Comparison of ENCODE assay signal across 8 mouse cellular contexts in the genomic region with DNA sequence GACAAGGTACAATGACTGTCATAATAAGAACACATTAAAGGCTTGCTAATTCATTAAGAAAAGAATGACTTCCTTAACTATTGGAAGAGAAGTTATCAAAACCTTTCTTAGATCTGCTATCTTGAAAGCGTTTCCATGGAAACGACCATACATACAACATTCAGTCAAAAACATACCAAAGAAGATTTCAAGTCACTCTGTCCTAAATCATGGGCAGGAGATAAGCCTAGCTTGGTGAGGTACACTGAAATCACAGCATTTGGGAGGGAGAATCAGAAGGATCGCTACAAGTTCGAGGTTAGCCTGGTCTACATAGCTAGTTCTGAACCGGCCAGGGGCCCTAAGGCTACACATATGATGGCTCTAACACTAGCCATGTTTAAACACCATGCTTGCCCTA. TPM values are rescaled to one million over a fixed set of nuclear protein-coding genes. Genes with fewer than 3 reads are reported as not detected.
DNase-seq lines count a peak whose midpoint lies in the region; ATAC-seq lines count a peak whose summit lies in the region.

No protein-coding gene starts in this region.

- H3K27me3 ChIP-seq in forebrain, embryonic 11.5 days (ENCODE audit: control insufficient read depth, insufficient read depth, low read length): no peaks in the 10 kb centered on the region
- no peaks in the 10 kb centered on the region for H3K27me3 ChIP-seq in liver, embryonic 13.5 days

- 67% methylated on average over 5 of the region's 5 CpGs for WGBS in forebrain, embryonic 11.5 days
- 41% methylated on average over 5 of the region's 5 CpGs for WGBS in liver, embryonic 13.5 days (ENCODE audit: insufficient replicate concordance)

- peaks cover 3% of the 10 kb centered on the region; the same call in 1 of the 2 replicates for H3K4me1 ChIP-seq in forebrain, embryonic 11.5 days (replicated peaks; ENCODE audit: control insufficient read depth, insufficient read depth, low read length)
- H3K4me1 ChIP-seq in liver, embryonic 13.5 days (replicated peaks): peaks cover 22% of the 10 kb centered on the region

- H3K27ac ChIP-seq in forebrain, embryonic 11.5 days (ENCODE audit: low read depth, low read length): no peak overlapping the region
- H3K27ac ChIP-seq in liver, embryonic 13.5 days: peak overlapping the region; percentile 87

- H3K4me2 ChIP-seq in forebrain, embryonic 11.5 days (ENCODE audit: low read depth, low read length, severe bottlenecking): peak overlapping the region; percentile 74
- peak overlapping the region; percentile 83 for H3K4me2 ChIP-seq in liver, embryonic 13.5 days

- H3K4me3 ChIP-seq in forebrain, embryonic 11.5 days (ENCODE audit: low read depth, low read length): peak overlapping the region; percentile 80
- peak overlapping the region; percentile 71 for H3K4me3 ChIP-seq in liver, embryonic 13.5 days (replicated peaks)

- peak overlapping the region; percentile 87 for H3K9ac ChIP-seq in forebrain, embryonic 11.5 days (ENCODE audit: low read length)
- H3K9ac ChIP-seq in liver, embryonic 13.5 days: peak overlapping the region; percentile 81

- ATAC-seq in forebrain, embryonic 11.5 days (replicated peaks; ENCODE audit: low FRiP score): no peak
- ATAC-seq in liver, embryonic 13.5 days (ENCODE audit: low read depth): no peak

- H3K9me3 ChIP-seq in forebrain, embryonic 11.5 days (ENCODE audit: control insufficient read depth, low read length): no peaks in the 10 kb centered on the region
- no peaks in the 10 kb centered on the region; the same call in 1 of the 2 replicates for H3K9me3 ChIP-seq in liver, embryonic 13.5 days (replicated peaks)

- H3K36me3 ChIP-seq in forebrain, embryonic 11.5 days (ENCODE audit: control insufficient read depth, insufficient read depth, low read length): no peaks in the 10 kb centered on the region
- peaks cover 5% of the 10 kb centered on the region; the same call in 1 of the 2 replicates for H3K36me3 ChIP-seq in liver, embryonic 13.5 days

- DNase-seq in cerebellum, adult 9-11 months: peak; percentile 23
- no peak for DNase-seq in cerebellum, postnatal 4 days (ENCODE audit: low spot score in 2 of 2)
- DNase-seq in 416B (ENCODE audit: low read depth): peak; percentile 49
- DNase-seq in forebrain, embryonic 11.5 days (ENCODE audit: low spot score): no peak
- DNase-seq in liver, embryonic 13.5 days: no peak
- no peak for DNase-seq in frontal cortex, adult 2 months (ENCODE audit: extremely low spot score in 1 of 2, low spot score in 1 of 2)
- DNase-seq in right cerebral cortex, postnatal 36 days (ENCODE audit: low spot score in 2 of 2): no peak
- DNase-seq in spleen, postnatal 14 days (ENCODE audit: low spot score in 2 of 2): no peak

RNA-seq across cellular contexts. Expression of a gene that starts 0.9 kb away (rescaled TPM):
- 17.2 and 19.4 TPM in 2 replicates for polyA plus RNA-seq in forebrain, embryonic 11.5 days (2014; fragmentation: Nextera tagmentation; extraction: Ambion mirVana)
- 4.3 and 5.6 TPM in 2 replicates for polyA plus RNA-seq in liver, embryonic 13.5 days (2015; fragmentation: Nextera tagmentation; extraction: Ambion mirVana)
- polyA plus RNA-seq in frontal cortex, adult 2 months (2012; rRNA removed): 14.9 and 16.2 TPM in 2 replicates

RNA-seq across cellular contexts. Expression of a gene that starts 5.9 kb away (rescaled TPM):
- polyA plus RNA-seq in forebrain, embryonic 11.5 days (2014; fragmentation: Nextera tagmentation; extraction: Ambion mirVana): 2.5 and 3.7 TPM in 2 replicates
- 2.7 and 2.9 TPM in 2 replicates for polyA plus RNA-seq in liver, embryonic 13.5 days (2015; fragmentation: Nextera tagmentation; extraction: Ambion mirVana)
- 3.1 and 3.6 TPM in 2 replicates for polyA plus RNA-seq in frontal cortex, adult 2 months (2012; rRNA removed)

RNA-seq across cellular contexts. Expression of a gene that starts 47.3 kb away (rescaled TPM):
- 60.7 and 61.3 TPM in 2 replicates for polyA plus RNA-seq in forebrain, embryonic 11.5 days (2014; fragmentation: Nextera tagmentation; extraction: Ambion mirVana)
- polyA plus RNA-seq in liver, embryonic 13.5 days (2015; fragmentation: Nextera tagmentation; extraction: Ambion mirVana): 19.5 and 23.8 TPM in 2 replicates
- polyA plus RNA-seq in frontal cortex, adult 2 months (2012; rRNA removed): 15.9 TPM in 2 replicates

RNA-seq across cellular contexts. Expression of a gene that starts 47.6 kb away (rescaled TPM):
- 104 and 108 TPM in 2 replicates for polyA plus RNA-seq in forebrain, embryonic 11.5 days (2014; fragmentation: Nextera tagmentation; extraction: Ambion mirVana)
- 31.9 and 34.9 TPM in 2 replicates for polyA plus RNA-seq in liver, embryonic 13.5 days (2015; fragmentation: Nextera tagmentation; extraction: Ambion mirVana)
- polyA plus RNA-seq in frontal cortex, adult 2 months (2012; rRNA removed): 171 and 172 TPM in 2 replicates

Comparison
In these comparisons a context has a peak if more than half of its experiments do, and no peak if none do; other contexts are left out.
1. DNase-seq: peak in cerebellum, adult 9-11 months (single experiment) and 416B (single experiment); none in cerebellum, postnatal 4 days (0 of 2), forebrain, embryonic 11.5 days (single experiment), liver, embryonic 13.5 days (single experiment), frontal cortex, adult 2 months (0 of 2), right cerebral cortex, postnatal 36 days (0 of 2) and spleen, postnatal 14 days (0 of 2).